Mouse (Mus musculus) 416B (cell line): ENCODE results near the gene Jakmip3.
A peak's percentile ranks its signal among the peaks of the same experiment; 100 is the strongest.

Source experiments
- DNase-seq: peaks from one replicate; pipeline ENCODE4 v3.0.0; 2011; ENCODE audit warnings: low read depth

Jakmip3 gene

DNA sequence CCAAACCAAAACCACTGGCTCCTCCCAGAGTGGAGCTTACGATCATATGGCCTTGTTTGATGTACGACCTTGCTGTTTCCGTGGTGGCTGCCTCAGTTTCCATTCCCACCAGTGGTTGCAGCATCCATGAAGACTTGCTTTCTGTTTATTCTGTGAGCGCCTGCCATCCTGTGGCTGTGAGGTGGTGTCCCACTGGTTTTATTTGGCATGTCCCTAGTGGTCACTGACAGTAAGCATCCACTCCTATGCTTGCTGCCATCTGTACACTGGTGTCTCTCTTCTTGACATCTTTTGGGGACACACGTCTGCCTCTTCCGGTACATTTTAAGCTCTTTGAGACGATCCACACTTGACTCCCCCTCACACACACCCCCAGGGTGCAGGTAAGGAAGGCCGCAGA lies 7.2 kb downstream of the Jakmip3 start:
- no peak for DNase-seq

DNA sequence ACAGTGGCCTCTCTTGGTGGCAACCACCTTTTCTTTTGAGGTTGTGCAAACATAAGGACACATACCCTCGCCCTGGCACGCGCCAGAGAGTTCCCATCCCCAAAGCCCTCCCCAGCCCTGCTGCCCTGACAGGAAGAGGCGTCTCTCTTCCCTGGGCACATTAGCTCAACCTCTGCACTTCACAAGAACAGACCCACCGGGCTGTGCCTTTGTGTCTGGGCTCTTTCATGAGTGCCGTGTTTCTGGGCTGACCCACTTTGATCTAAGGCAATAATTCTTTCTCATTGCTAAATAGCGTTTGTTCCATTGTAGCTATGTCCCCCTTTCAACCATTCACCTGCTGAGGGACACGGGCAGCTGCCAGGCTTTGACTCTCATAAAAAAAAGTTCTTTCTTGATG lies 7.8 kb downstream of the Jakmip3 start:
- no peak for DNase-seq

DNA sequence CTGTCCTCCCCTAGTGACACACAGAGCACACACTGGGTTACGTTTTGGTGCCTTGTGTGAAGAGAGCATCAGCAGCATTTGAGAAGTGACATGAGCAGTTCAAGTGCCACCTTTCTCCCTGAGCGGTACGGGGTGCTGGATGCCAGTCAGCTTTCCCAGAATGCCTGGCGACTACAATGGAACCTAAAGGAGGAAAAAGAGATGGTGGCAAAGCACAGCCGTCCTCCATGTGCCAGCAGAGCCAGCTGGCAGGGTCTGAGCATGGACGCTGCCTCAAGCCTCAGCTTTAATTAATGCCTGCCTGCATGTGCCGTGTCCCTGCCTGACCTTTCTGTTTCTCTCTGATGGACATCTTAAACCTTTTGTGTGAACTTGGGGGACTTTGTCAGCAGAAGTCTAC lies 15.3 kb downstream of the Jakmip3 start:
- DNase-seq = no peak

DNA sequence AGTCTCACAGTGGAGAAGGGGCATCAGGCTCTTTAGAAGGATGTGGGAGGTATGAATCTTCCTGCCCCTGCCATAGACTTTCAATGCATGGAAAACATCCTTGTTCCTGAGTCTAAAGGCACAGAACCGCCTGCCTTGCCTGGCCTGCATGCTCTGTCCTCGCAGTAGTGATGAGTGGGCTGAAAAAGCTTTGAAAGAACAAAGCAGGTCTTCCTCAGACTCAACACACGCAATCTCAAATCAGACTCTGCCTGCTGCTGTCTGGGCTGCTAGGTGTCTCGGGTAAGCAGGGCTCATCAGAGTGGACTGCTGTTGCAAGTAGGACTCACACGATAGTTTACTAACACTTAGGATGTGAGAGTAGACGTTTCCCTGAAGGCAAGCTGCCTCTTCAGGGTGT lies 16.6 kb downstream of the Jakmip3 start:
- DNase-seq = no peak

DNA sequence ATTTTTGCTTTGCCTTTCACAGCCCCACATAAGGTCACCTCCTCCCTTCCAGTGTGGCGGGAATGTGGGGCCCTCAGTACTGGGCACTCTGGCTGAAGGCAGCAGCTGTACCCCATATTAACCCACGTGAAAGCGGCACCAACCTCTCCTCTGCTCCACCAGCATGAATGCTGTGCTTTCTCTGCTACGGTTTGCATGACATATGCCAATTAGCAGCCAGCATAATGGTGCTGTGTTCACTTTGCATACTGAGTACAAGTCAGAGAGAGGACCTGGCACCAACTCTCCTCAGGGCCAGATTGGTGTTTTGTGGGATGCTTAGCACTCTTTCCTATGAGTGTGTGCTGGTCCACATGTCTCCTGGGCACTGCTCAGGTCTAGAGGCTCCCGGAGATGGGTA lies 19.2 kb downstream of the Jakmip3 start:
- no peak for DNase-seq

DNA sequence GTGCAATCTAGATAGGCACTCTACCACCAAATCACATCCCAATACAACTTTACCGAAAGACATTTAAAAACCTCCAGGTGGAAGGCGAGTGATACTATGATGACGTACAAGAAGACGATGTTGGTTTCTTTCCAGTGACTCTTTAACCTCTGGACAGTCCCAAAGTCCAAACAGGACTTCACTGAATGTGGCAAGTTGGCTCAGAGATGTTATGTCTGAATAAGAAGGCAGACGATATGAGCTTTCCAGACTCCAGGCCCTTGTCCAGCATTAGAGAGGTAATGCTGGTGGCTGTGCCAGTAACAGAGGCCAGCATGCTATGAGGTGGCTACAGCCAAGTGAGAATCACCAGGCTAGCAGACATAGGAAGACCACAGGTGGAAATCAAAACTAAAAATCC lies 23.2 kb downstream of the Jakmip3 start:
- no peak for DNase-seq

DNA sequence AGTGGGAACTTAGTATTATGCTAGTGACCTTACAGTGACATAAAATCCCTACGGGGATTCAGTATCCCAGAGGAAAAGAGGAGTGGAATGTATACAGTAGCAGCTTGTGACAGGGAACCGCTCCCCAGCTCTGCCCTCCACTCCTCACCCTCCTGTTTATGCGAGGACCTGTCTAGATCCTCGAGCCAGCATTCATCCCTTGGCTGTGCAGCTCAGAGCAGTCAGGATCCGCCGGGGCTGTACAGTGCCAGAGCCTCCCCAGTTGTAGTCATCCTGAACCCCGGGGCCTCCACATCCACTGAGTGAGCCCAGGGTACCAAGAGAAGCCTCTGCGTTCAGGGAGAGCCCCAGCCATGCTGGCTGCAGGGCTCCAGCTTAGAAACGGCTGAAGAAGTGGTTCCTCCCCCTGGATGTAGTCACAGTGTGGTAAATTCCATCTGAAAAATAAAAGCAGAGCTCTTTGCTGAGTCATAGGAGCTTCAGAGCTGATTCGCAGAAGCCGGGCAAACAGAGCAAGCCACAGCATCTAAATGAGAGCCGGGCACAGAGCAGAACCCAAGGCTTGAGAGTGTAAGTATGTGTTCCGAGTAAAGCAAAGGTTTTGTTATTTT lies 27.6 kb downstream of the Jakmip3 start:
- DNase-seq = peak; percentile 12

DNA sequence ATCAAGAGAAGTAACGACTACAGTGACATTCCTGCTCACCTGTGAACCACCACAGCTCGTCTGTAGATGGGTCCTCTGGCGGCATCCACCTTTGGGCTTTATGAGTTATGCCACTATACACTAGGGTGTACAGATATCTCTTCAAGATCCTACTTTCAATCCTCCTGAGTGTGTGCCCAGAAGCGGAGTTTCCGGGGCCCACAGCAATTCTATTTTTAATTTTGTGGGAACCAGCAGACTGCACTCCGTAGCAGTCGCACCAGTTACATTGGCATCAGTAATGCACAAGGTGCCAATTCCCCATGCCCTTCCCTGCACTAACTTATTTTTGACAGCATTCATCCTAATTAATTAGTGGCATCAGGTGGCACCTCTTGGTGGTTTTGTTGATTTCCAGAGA lies 37.0 kb downstream of the Jakmip3 start:
- DNase-seq = no peak

DNA sequence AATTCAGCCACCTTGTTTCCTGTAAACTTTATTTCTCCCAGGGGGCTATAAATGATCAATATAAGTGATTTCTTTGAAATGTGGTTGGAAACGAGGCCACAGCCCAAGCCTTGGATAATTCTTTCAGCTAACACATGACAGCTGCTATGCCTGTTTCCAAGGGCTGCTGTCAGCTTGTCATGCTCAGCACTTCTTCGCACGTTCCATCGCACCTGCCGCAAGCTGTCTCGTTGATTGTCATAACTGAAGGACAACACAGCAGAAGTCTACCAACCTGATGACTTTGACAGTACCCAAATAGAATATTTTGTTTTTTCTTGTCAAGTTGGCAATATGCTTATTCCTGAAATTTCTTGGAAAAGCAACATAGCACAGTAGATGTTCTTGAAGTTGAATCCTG lies 44.0 kb downstream of the Jakmip3 start:
- DNase-seq = no peak

DNA sequence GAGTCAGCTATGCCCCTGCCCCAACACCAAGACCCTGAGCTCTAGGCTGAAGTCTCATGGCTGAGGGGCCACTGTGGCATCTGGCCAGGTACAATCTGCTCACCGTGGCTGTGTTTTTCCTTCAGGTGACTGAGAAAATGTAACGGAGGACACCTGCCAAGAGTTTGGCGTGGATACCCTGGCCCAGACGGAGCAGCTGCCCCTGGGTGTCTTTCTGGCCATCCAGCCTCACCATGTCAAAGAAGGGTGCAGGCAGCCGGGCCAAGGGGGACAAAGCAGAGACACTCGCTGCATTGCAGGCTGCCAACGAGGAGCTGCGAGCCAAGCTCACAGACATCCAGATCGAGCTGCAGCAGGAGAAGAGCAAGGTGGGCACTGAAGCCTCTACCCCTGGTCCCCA lies 48.6 kb downstream of the Jakmip3 start:
- DNase-seq = no peak

DNA sequence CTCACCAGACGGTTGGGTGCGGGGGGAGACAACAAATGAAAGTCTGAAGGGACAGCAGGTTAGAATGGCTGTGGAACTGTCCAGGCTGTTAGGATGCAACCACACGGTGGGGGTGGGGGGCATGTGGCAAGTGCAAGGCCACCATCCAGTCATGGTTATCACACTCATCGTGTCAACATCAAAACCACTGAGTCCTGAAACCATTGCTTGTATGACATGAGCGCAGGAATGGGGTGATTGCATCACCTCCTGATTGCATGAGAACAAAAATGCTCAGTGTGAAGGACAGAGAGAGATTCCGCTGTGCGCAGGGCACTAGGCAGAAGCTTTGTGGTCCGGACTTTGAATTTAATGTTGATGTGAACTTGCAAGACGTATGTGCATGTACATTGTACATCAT lies 62.2 kb downstream of the Jakmip3 start:
- peak; percentile 82 for DNase-seq

DNA sequence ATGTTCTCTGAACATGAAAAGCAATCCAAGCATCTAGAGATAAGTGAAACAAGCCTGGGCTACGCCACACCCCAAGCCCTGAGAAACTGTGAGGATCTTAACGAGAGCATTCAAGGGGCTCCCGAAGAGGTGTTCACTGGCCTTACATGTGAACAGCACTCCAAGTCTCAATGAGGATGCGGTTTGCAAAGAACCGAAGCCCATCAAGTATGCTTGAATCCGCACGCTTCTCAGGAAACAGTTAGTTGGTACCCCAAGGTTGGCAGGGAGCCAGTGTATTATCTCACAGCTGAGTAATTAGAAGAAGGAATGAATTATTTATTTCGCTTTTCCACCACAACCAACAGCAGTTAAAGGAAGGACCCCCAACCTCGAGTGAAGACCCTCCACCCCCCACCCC lies 62.7 kb downstream of the Jakmip3 start:
- peak; percentile 18 for DNase-seq

DNA sequence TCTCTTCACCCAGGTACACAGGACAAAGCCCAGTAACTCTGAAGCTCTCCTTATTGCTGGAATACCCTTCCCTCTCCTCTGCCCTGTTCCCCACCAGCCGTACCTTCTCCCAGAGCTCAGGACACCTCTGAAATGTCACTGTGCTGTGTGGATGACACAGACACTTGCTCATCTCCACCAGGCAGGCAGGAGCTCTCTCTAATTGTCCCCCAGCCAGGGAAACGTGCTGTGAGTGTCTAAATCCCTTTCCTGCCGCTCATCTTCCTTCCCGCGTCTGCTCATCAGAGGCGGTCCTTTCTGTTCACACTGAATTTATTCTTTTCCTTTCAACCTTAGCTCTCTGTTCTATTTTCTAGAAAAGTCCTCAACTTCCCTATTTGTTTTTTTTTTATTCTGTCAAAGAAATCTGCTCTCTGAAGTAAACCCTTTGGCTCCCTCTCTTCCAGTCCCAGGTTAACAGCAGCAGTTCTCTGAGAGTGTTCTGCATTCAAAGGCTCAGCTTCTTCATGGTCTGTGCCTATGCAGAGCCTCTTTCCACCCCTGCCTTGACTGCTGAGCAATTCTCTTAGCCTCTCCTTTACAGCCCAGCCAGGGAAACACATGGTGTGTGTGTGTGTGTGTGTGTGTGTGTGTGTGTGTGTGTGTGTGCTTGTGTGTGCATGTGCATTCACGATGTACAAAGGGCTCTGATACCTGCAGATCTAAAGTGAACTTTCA lies 69.4 kb downstream of the Jakmip3 start:
- DNase-seq = no peak

DNA sequence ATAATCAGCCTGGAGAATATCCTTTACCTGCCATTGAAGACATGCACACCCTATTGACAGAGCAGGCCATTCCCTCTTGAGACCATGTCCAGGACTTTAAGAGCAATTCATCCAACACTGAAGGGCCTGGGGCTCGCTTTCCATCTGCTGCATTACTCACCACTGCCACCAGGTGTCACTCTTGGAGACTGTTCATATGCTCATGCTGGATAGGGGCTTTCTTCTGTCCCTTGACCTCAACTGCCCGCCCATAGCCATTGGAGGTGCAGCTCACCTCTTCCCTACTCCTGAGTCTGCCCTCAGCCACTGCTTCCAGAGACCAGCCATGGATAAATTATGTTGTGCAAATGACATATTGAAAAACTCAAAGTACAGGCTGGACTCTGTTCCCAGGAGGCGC lies 70.5 kb downstream of the Jakmip3 start:
- DNase-seq = peak; percentile 40

DNA sequence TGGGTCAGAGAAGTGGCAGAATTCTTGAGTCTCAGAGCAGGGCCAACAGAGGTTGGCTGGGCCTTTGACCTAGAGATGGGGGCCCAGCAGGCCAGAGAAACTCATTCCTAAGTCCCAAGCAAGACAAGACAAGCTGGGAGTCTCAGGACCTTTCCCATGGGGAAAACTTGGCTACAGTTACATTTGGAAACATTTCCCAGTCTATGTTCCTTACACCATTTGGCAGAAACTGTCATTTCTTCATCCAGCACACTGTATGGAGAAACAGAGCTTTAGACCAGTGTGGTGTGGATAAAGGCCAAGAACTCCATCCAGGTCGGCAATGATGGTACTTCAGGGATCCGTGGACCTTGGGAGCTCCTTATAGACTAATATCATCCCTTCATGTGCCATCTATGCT lies 71.1 kb downstream of the Jakmip3 start:
- no peak for DNase-seq

DNA sequence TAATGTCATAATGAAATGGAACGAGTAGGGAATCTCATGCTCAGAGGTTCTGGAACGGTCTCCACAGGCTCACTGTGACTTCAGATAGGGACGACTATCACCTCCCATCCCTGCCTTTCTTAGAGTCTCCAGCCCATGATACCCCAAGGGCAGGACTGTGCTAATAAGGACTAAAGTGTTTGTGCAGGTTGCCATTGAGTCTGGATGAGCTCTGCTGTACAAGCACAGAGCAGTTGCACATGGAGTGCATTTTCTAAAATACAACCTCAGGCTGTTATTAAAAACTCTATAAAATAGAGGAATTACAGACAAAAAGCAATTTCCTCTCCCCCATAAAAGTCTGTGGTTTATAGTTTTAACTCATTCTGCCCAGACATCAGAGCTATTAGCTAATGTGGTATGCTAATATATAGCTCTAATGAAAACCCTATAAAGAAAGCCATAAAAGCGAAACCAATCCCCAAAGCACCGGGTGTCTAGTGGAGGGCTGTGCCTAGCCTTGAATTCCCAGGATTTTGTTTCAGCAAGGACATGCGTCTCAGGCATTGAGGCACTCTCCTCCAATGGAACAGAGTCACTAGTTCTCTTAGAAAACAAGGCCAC lies 72.3 kb downstream of the Jakmip3 start:
- DNase-seq = no peak

DNA sequence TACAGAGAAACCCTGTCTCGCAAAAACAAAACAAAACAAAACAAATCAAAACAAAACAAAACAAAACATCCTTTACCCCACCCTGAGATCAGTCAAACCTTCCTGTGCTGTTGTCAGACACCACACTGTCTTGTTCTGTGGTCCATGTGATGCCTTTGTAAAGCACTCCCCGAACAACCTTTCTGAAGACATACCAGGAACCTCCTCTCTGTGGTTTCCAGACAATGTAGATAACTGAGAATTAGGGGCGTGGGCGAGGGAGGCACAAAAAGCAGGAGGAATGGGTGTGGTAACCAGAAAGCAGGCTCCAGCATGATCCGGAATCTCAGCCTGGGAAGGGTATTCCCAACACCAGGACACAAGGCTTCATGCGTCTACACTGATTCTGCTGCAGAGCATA lies 74.6 kb downstream of the Jakmip3 start:
- DNase-seq = no peak

DNA sequence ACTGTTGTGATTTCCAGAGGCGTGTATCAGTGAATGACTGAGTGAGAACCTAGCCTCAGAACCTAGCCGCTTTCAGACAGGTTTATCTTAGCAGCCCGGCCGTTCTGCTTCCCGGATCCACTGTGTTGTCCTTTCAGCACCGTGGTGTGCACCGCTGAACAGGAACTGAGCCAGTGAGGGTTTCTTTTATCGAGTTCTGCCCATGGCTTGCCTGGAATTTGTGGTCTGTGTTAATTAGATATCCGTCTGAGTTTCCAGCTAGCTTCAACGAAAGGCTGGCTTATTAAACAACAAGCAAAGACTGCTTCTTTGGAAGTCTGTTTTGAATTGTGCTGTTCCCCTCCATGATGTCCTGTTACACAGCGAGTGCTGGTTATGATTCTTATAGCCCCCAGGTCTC lies 75.8 kb downstream of the Jakmip3 start:
- no peak for DNase-seq

DNA sequence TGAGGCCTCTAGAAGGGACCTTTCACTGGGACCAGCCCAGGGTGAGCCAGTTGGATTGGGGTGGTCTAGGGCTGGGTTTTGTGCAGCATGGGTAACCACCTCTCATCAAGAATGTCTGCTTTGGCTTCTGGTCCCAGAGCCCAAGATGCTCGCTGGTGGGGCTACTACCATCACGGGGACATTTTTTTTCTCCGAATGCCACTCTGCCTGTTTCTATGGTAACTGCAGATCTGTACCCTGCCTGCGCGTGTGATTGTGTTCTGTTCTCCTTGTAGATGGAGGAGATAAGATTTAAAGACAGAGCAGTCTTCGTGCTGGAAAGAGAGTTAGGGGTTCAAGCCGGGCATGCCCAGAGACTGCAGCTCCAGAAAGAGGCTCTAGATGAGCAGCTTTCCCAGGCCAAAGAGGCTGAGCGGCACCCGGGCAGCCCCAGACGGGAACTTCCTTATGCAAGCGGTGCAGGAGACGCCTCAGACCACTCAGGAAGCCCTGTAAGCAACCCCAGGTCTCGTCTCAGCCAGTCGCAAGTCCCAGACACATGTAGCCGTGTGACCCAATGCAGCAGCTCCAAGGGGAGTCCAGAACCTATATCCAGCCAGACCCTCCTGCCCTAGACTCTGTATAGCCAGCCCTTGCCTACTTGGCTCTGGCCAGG lies 76.8 kb downstream of the Jakmip3 start:
- DNase-seq = peak; percentile 21

DNA sequence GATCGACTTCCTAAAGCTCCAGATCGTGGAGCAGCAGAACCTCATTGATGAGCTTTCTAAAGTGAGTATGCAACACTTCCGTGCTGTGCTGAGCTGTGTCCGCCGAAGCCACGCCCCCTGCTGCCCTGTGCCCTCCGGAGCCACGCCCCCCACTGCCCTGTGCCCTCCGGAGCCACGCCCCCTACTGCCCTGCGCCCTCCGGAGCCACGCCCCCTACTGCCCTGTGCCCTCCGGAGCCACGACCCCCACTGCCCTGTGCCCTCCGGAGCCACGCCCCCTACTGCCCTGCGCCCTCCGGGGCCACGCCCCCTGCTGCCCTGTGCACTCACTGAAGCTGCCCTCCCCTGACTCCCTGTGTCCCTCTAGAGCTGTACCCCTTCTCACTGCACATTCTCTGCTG lies 80.4 kb downstream of the Jakmip3 start:
- DNase-seq = no peak

DNA sequence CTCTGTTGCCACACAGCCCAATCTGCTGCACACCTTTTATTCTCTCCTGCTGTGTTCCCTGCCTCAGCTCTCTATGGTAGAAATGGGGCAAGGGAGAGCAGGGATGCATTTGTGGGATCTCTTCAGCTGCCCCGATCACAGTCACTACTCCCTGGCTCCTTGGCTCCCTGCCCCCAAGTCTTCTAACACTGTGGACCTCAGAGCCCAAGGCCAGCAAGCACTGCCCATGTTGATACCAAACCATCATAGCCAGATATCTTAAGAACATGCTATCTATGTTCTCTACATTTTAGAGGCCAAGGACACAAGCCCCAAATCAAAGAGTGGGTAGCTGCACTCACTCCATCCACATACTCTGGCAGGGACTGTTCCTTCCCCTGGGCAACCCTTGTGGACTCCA lies 80.8 kb downstream of the Jakmip3 start:
- DNase-seq = no peak

DNA sequence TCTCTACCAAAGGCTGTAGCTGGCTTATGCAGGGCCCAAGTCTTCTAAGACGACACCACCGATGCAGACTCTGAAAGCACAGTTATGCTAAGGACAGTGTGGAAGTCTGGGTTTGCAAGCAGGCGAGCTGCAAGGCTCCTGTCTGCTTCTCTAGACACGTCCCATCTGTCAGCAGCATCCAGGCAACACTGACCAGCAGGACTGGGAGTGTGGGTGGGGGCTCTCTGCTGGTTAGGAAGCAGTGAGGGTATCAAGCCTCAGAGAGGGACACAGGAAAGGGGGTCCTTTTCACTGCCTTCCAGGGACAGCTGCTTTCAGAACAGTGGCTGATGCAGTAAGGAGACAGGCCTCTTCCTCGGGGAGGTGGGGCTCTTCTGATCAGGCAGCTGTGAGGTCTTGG lies 86.6 kb downstream of the Jakmip3 start:
- no peak for DNase-seq

DNA sequence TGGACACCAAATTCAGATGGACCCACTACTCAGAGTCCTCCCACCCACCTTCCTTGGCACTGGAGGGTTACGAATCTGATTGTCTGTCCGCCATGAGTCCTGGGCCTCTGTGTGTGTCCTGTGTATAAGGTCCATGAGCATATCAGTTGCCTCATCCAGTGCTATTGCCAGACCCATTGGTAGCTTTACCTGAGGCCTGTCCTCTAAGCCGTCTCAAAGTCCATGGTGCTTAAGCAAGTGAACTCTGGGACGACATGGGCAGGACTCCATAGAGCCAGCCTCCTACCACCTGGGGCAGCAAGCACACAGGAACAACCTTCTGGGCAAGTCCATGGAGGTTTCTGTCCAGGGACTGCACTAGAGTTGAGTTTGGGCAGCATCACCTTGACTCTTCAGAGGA lies 90.7 kb downstream of the Jakmip3 start:
- DNase-seq = no peak
